Mouse (Mus musculus) heart, adult 2 months (tissue): ENCODE results near the gene Zdhhc13.

Source experiments
- CTCF ChIP-seq: fragments of 200-600 bp; IDR thresholded peaks from 2 replicates; pipeline ENCODE4 v1.8.1; 2022; ENCODE audit warnings: antibody characterized with exemption, mild to moderate bottlenecking, moderate library complexity
- POLR2A ChIP-seq: fragments of 200-500 bp; IDR thresholded peaks from 2 replicates; pipeline ENCODE4 v1.6.1; 2011; ENCODE audit warnings: mild to moderate bottlenecking, low read depth, low read length, control low read depth; ENCODE audit not compliant: insufficient read depth

DNA sequence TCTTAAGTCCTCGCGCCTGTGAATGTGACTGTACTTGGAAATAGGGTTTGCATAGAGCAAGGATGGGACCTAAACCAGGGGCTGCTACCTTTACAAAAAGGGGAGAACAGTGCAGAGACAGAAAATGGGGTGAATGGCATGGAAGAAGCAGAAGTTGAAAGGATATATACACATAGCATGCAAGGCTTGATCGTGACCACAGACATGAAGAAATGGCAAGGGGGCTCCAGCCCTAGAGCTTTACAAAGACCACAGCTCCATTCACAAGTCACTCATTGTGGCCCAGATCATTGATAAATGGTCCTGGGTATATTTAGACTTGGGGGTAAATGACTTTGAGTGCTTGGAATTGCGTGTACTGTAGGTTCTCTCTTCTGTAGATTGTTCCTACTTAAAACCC is 6.4 kb upstream of the Zdhhc13 start:
- TF ChIP-seq POLR2A (no peak), CTCF (no peak)
